11 mouse cellular contexts compared by ENCODE assay signal in genomic region chr19:14970161-14970560, GRCm38 (mm10).
"Had no signal": no experiment of that assay in that cellular context is flagged by ENCODE, and none has a peak within 500 bp of the region (broad histone marks: within the 10 kb centered on the region; RNA-seq: fewer than 3 reads in every experiment).

No protein-coding gene starts in this region.

- H3K4me2 ChIP-seq: kidney, embryonic 15.5 days; midbrain, embryonic 13.5 days; neural tube, embryonic 15.5 days had no signal

- H3K27me3 ChIP-seq: neural tube, embryonic 15.5 days had no signal

- H3K4me1 ChIP-seq: kidney, embryonic 15.5 days; neural tube, embryonic 15.5 days had no signal

- DNase-seq: kidney, adult 2 months; kidney, postnatal 14 days; lung, adult 18-20 months; lung, postnatal 14 days; right cerebral cortex, adult 18-20 months; right cerebral cortex, postnatal 25 days; thymus, postnatal 4 days had no signal

- ATAC-seq: midbrain, embryonic 13.5 days had no signal

- H3K9ac ChIP-seq: kidney, embryonic 15.5 days; liver, embryonic 14.5 days; midbrain, embryonic 13.5 days; neural tube, embryonic 15.5 days had no signal

- H3K4me3 ChIP-seq: kidney, embryonic 15.5 days; midbrain, embryonic 13.5 days; neural tube, embryonic 15.5 days had no signal

- H3K36me3 ChIP-seq: kidney, embryonic 15.5 days; midbrain, embryonic 13.5 days; neural tube, embryonic 15.5 days had no signal

- H3K9me3 ChIP-seq: kidney, embryonic 15.5 days; midbrain, embryonic 13.5 days; neural tube, embryonic 15.5 days had no signal

- H3K27ac ChIP-seq: kidney, embryonic 15.5 days; liver, embryonic 14.5 days; midbrain, embryonic 13.5 days; neural tube, embryonic 15.5 days had no signal
